ENCODE assay signal across 16 mouse cellular contexts in genomic region chr2:32502843-32503242, GRCm38 (mm10). TPM values are rescaled to one million over a fixed set of nuclear protein-coding genes. Genes with fewer than 3 reads are reported as not detected.
DNase-seq lines count a peak whose midpoint lies in the region; ATAC-seq and TF ChIP-seq lines count a peak whose summit lies in the region.
"Had no signal": no experiment of that assay in that cellular context is flagged by ENCODE, and none has a peak within 500 bp of the region (broad histone marks: within the 10 kb centered on the region; RNA-seq: fewer than 3 reads in every experiment).

No protein-coding gene starts in this region.

- no peak for TF ChIP-seq POLR2A in kidney, adult 2 months (IDR thresholded peaks at IDR 0.05; ENCODE audit: low read depth, low read length)

- no peak overlapping the region for H3K4me3 ChIP-seq in kidney, embryonic 14.5 days (ENCODE audit: low read length)
- no peak overlapping the region for H3K4me3 ChIP-seq in kidney, adult 2 months (ENCODE audit: insufficient read depth, low read depth, low read length)
- H3K4me3 ChIP-seq in hindbrain, embryonic 11.5 days (ENCODE audit: low read depth, low read length) = no peak overlapping the region
- H3K4me3 ChIP-seq in forebrain, embryonic 16.5 days (replicated peaks; ENCODE audit: low read length) = no peak overlapping the region
- H3K4me3 ChIP-seq: heart, embryonic 12.5 days; midbrain, embryonic 10.5 days had no signal

- WGBS in kidney, embryonic 14.5 days = 89% methylated on average over 12 of the region's 12 CpGs
- 93% methylated on average over 12 of the region's 12 CpGs for WGBS in kidney, adult 2 months
- WGBS in hindbrain, embryonic 11.5 days = 92% methylated on average over 12 of the region's 12 CpGs
- WGBS in forebrain, embryonic 16.5 days = 82% methylated on average over 12 of the region's 12 CpGs

- H3K27ac ChIP-seq in kidney, embryonic 14.5 days (ENCODE audit: low read depth, low read length) = 0 out of 2 replicates have a peak overlapping the region, but pooled peaks have one; percentile 59
- H3K27ac ChIP-seq in kidney, adult 2 months (ENCODE audit: insufficient read depth, low read depth, low read length) = no peak overlapping the region
- H3K27ac ChIP-seq in hindbrain, embryonic 11.5 days (ENCODE audit: low read depth, low read length) = no peak overlapping the region
- no peak overlapping the region for H3K27ac ChIP-seq in forebrain, embryonic 16.5 days (ENCODE audit: low read length)
- H3K27ac ChIP-seq: midbrain, embryonic 10.5 days had no signal

- H3K36me3 ChIP-seq in kidney, embryonic 14.5 days (ENCODE audit: control insufficient read depth, insufficient read depth, low read length) = no peaks in the 10 kb centered on the region
- no peaks in the 10 kb centered on the region for H3K36me3 ChIP-seq in kidney, adult 2 months (ENCODE audit: control insufficient read depth, insufficient read depth, low read length)
- H3K36me3 ChIP-seq in hindbrain, embryonic 11.5 days (ENCODE audit: control insufficient read depth, insufficient read depth, low read length) = no peaks in the 10 kb centered on the region
- no peaks in the 10 kb centered on the region for H3K36me3 ChIP-seq in forebrain, embryonic 16.5 days (ENCODE audit: control insufficient read depth, insufficient read depth)
- H3K36me3 ChIP-seq: heart, embryonic 12.5 days; midbrain, embryonic 10.5 days had no signal

- H3K27me3 ChIP-seq in kidney, embryonic 14.5 days (ENCODE audit: control insufficient read depth, insufficient read depth, low read length) = no peaks in the 10 kb centered on the region
- H3K27me3 ChIP-seq in kidney, adult 2 months (replicated peaks; ENCODE audit: control insufficient read depth, insufficient read depth, low read length) = no peaks in the 10 kb centered on the region
- no peaks in the 10 kb centered on the region for H3K27me3 ChIP-seq in hindbrain, embryonic 11.5 days (ENCODE audit: control insufficient read depth, insufficient read depth, low read length)
- no peaks in the 10 kb centered on the region for H3K27me3 ChIP-seq in forebrain, embryonic 16.5 days (replicated peaks; ENCODE audit: control insufficient read depth, insufficient read depth, low read length)
- H3K27me3 ChIP-seq: heart, embryonic 12.5 days had no signal

- no peak for DNase-seq in kidney, adult 2 months
- DNase-seq in 3134 (ENCODE audit: extremely low read depth, insufficient read length, low spot score) = peak; percentile 72
- DNase-seq in lung, postnatal 36 days = peak; percentile 55
- DNase-seq in hindbrain, embryonic 11.5 days (ENCODE audit: low spot score) = no peak
- no peak for DNase-seq in gastrocnemius, postnatal 25 days
- DNase-seq: adrenal gland, postnatal 14 days; cerebellum, adult 9-10 months; gastrocnemius, postnatal 14 days; heart, postnatal 4 days; kidney, adult 11 months; thymus, postnatal 14 days had no signal

- H3K4me2 ChIP-seq in kidney, embryonic 14.5 days (replicated peaks; ENCODE audit: low read depth, low read length) = no peak overlapping the region
- no peak overlapping the region for H3K4me2 ChIP-seq in hindbrain, embryonic 11.5 days (replicated peaks; ENCODE audit: low read depth, low read length)
- H3K4me2 ChIP-seq in forebrain, embryonic 16.5 days (ENCODE audit: low read length) = no peak overlapping the region
- H3K4me2 ChIP-seq: heart, embryonic 12.5 days had no signal

- H3K4me1 ChIP-seq in kidney, embryonic 14.5 days (ENCODE audit: control insufficient read depth, insufficient read depth, low read length) = 0 out of 2 replicates have a peak, but pooled peaks cover 12% of the 10 kb centered on the region
- H3K4me1 ChIP-seq in kidney, adult 2 months (ENCODE audit: control insufficient read depth, insufficient read depth, low read length) = peaks cover 6% of the 10 kb centered on the region; the same call in 1 of the 2 replicates
- no peaks in the 10 kb centered on the region for H3K4me1 ChIP-seq in hindbrain, embryonic 11.5 days (replicated peaks; ENCODE audit: control insufficient read depth, insufficient read depth, low read length)
- no peaks in the 10 kb centered on the region for H3K4me1 ChIP-seq in forebrain, embryonic 16.5 days (replicated peaks; ENCODE audit: control insufficient read depth, insufficient read depth, low read length)

- peaks cover 7% of the 10 kb centered on the region; the same call in 1 of the 2 replicates for H3K9me3 ChIP-seq in kidney, embryonic 14.5 days (ENCODE audit: control insufficient read depth, low read length)
- no peaks in the 10 kb centered on the region for H3K9me3 ChIP-seq in hindbrain, embryonic 11.5 days (ENCODE audit: control insufficient read depth, low read length)
- peaks cover 3% of the 10 kb centered on the region; the same call in 1 of the 2 replicates for H3K9me3 ChIP-seq in forebrain, embryonic 16.5 days (ENCODE audit: control insufficient read depth, low read length)

- no peak for ATAC-seq in kidney, embryonic 14.5 days (ENCODE audit: low FRiP score, low TSS enrichment)
- 0 out of 2 replicates have a peak, but pooled peaks have one; percentile 20 for ATAC-seq in common myeloid progenitor, adult 5-6 weeks (replicated peaks; ENCODE audit: low read depth, poor library complexity, severe bottlenecking)
- no peak for ATAC-seq in hindbrain, embryonic 11.5 days (ENCODE audit: low FRiP score)
- no peak for ATAC-seq in forebrain, embryonic 16.5 days

- H3K9ac ChIP-seq in kidney, embryonic 14.5 days (ENCODE audit: low read depth, low read length) = no peak overlapping the region
- H3K9ac ChIP-seq in hindbrain, embryonic 11.5 days (ENCODE audit: low read depth, low read length) = no peak overlapping the region
- H3K9ac ChIP-seq in forebrain, embryonic 16.5 days (replicated peaks; ENCODE audit: low read depth, low read length) = no peak overlapping the region
- H3K9ac ChIP-seq: heart, embryonic 12.5 days had no signal

- no peak for TF ChIP-seq CTCF in kidney, adult 2 months (conservative IDR thresholded peaks at IDR 0.05; ENCODE audit: insufficient read depth, insufficient read length, low read depth, low read length)

RNA-seq across cellular contexts. Expression of gene Fam102a, which starts 32.3 kb away (rescaled TPM):
- 12.2 and 16.9 TPM in 2 replicates for polyA plus RNA-seq in kidney, embryonic 14.5 days (2014; fragmentation: Nextera tagmentation; extraction: Ambion mirVana)
- polyA plus RNA-seq in kidney, adult 2 months (2012; rRNA removed) = 39.0 and 40.2 TPM in 2 replicates
- total RNA-seq in common myeloid progenitor, adult 5-6 weeks (2017) = 3.6 and 3.9 TPM in 2 replicates
- 9.0 and 9.2 TPM in 2 replicates for polyA plus RNA-seq in hindbrain, embryonic 11.5 days (2014; fragmentation: Nextera tagmentation; extraction: Ambion mirVana)
- 1 to 10 TPM; 2.4 to 2.9 TPM for total RNA-seq in gastrocnemius, postnatal 25 days (2021)
- polyA plus RNA-seq in forebrain, embryonic 16.5 days (2015; fragmentation: Nextera tagmentation; extraction: Ambion mirVana) = 4.7 and 5.6 TPM in 2 replicates

RNA-seq across cellular contexts. Expression of gene Slc25a25, which starts 51.6 kb away (rescaled TPM):
- polyA plus RNA-seq in kidney, embryonic 14.5 days (2014; fragmentation: Nextera tagmentation; extraction: Ambion mirVana) = 10.7 and 14.8 TPM in 2 replicates
- 25.3 and 30.6 TPM in 2 replicates for polyA plus RNA-seq in kidney, adult 2 months (2012; rRNA removed)
- 7.9 and 12.7 TPM in 2 replicates for total RNA-seq in common myeloid progenitor, adult 5-6 weeks (2017)
- 19.5 and 28.4 TPM in 2 replicates for polyA plus RNA-seq in hindbrain, embryonic 11.5 days (2014; fragmentation: Nextera tagmentation; extraction: Ambion mirVana)
- total RNA-seq in gastrocnemius, postnatal 25 days (2021) = 10 to 100 TPM; 19.2 to 68.3 TPM
- 46.9 and 47.7 TPM in 2 replicates for polyA plus RNA-seq in forebrain, embryonic 16.5 days (2015; fragmentation: Nextera tagmentation; extraction: Ambion mirVana)

RNA-seq across cellular contexts. Expression of gene Naif1, which starts 52.6 kb away (rescaled TPM):
- 6.4 and 6.8 TPM in 2 replicates for polyA plus RNA-seq in kidney, embryonic 14.5 days (2014; fragmentation: Nextera tagmentation; extraction: Ambion mirVana)
- 4.8 and 5.2 TPM in 2 replicates for polyA plus RNA-seq in kidney, adult 2 months (2012; rRNA removed)
- total RNA-seq in common myeloid progenitor, adult 5-6 weeks (2017) = 2.8 and 3.3 TPM in 2 replicates
- 5.2 and 6.0 TPM in 2 replicates for polyA plus RNA-seq in hindbrain, embryonic 11.5 days (2014; fragmentation: Nextera tagmentation; extraction: Ambion mirVana)
- 1 to 10 TPM; 1.6 to 2.0 TPM for total RNA-seq in gastrocnemius, postnatal 25 days (2021)
- 7.0 and 7.5 TPM in 2 replicates for polyA plus RNA-seq in forebrain, embryonic 16.5 days (2015; fragmentation: Nextera tagmentation; extraction: Ambion mirVana)

Comparison
In these comparisons a context has a peak if more than half of its experiments do, and no peak if none do; other contexts are left out.
1. DNase-seq: peak in 3134 (single experiment) and lung, postnatal 36 days (single experiment); none in kidney, adult 2 months (single experiment), hindbrain, embryonic 11.5 days (single experiment) and gastrocnemius, postnatal 25 days (single experiment).